Mouse (Mus musculus): ENCODE data around the gene Olfr1109. TPM values are rescaled to one million over a fixed set of nuclear protein-coding genes. Genes with fewer than 3 reads are reported as not detected.

The Olfr1109 gene
- polyA plus RNA-seq (2012; rRNA removed) (not detected in 2 replicates), polyA plus RNA-seq (2014; fragmentation: Nextera tagmentation; extraction: Ambion mirVana) (not detected in 2 replicates)

- H3K27me3 ChIP-seq (ENCODE audit: control insufficient read depth, insufficient read depth, low read length): no peaks in the 10 kb centered on the region
- TF ChIP-seq EP300 (IDR thresholded peaks at IDR 0.05; ENCODE audit: low read depth): no peak
- TF ChIP-seq CTCF (IDR thresholded peaks at IDR 0.05; ENCODE audit: low read depth): no peak
- no peak within 1 kb of the TSS for H3K4me3 ChIP-seq (ENCODE audit: insufficient read depth in 1 of 2, low read depth in 2 of 2, low read length in 2 of 2)
- WGBS (ENCODE audit: insufficient replicate concordance): 46% methylated on average over 1 of the region's 1 CpGs
- DNase-seq (ENCODE audit: low read depth in 3 of 3, low spot score in 3 of 3) (no peak), ATAC-seq (ENCODE audit: insufficient read depth) (no peak)
- H3K27ac ChIP-seq: no peak within 1 kb of the TSS
- H3K36me3 ChIP-seq (replicated peaks; ENCODE audit: control insufficient read depth, insufficient read depth, low read depth): no peaks in the 10 kb centered on the region
- no peak within 1 kb of the TSS for H3K4me2 ChIP-seq (ENCODE audit: low read depth)
- no peaks in the 10 kb centered on the region for H3K4me1 ChIP-seq (replicated peaks; ENCODE audit: control insufficient read depth in 2 of 2, insufficient read depth in 2 of 2, low read length in 1 of 2)
- H3K9ac ChIP-seq (replicated peaks): no peak within 1 kb of the TSS
- H3K9me3 ChIP-seq (ENCODE audit: control insufficient read depth, low read length): no peaks in the 10 kb centered on the region
Measured at GRCm38 (mm10) chr2:87095908-87096307, at the start of gene Olfr1109. Gene Olfr1109 (minus strand): TSS chr2:87096008.

- Histone ChIP-seq H3K27ac (no peak within 1 kb of the TSS), H3K4me1 (replicated peaks; ENCODE audit: control insufficient read depth in 2 of 2, insufficient read depth in 2 of 2, low read length in 1 of 2) (no peaks in the 10 kb centered on the region), H3K27me3 (ENCODE audit: control insufficient read depth, insufficient read depth, low read length) (no peaks in the 10 kb centered on the region), H3K9me3 (ENCODE audit: control insufficient read depth, low read length) (no peaks in the 10 kb centered on the region), H3K4me2 (ENCODE audit: low read depth) (no peak within 1 kb of the TSS), H3K9ac (replicated peaks) (no peak within 1 kb of the TSS), H3K4me3 (ENCODE audit: insufficient read depth in 1 of 2, low read depth in 2 of 2, low read length in 2 of 2) (no peak within 1 kb of the TSS), H3K36me3 (replicated peaks; ENCODE audit: control insufficient read depth, insufficient read depth, low read depth) (no peaks in the 10 kb centered on the region)
- no peak for DNase-seq (ENCODE audit: low read depth in 3 of 3, low spot score in 3 of 3)
- TF ChIP-seq EP300 (IDR thresholded peaks at IDR 0.05; ENCODE audit: low read depth) (no peak), CTCF (IDR thresholded peaks at IDR 0.05; ENCODE audit: low read depth) (no peak)
- 63% methylated on average over 1 of the region's 1 CpGs for WGBS (ENCODE audit: insufficient replicate concordance)
- no peak for ATAC-seq (ENCODE audit: insufficient read depth)
Measured at GRCm38 (mm10) chr2:87140200-87140599, 44.4 kb upstream of the Olfr1109 start, which contains the start of gene Olfr1110. Gene Olfr1110 (minus strand): TSS chr2:87140300.

GRCm38 (mm10) chr2:87114467-87114866, 18.7 kb upstream of the Olfr1109 start, which contains the start of gene Olfr259:
Gene Olfr259 (minus strand): TSS chr2:87114567.
- H3K9me3 ChIP-seq (ENCODE audit: control insufficient read depth, low read length): no peaks in the 10 kb centered on the region
- no peaks in the 10 kb centered on the region for H3K27me3 ChIP-seq (ENCODE audit: control insufficient read depth, insufficient read depth, low read length)
- no peak within 1 kb of the TSS for H3K4me2 ChIP-seq (ENCODE audit: low read depth)
- H3K4me3 ChIP-seq (ENCODE audit: insufficient read depth in 1 of 2, low read depth in 2 of 2, low read length in 2 of 2): no peak within 1 kb of the TSS
- TF ChIP-seq CTCF (IDR thresholded peaks at IDR 0.05; ENCODE audit: low read depth) (no peak), EP300 (IDR thresholded peaks at IDR 0.05; ENCODE audit: low read depth) (no peak)
- H3K9ac ChIP-seq (replicated peaks): no peak within 1 kb of the TSS
- DNase-seq (ENCODE audit: low read depth in 3 of 3, low spot score in 3 of 3) (no peak), ATAC-seq (ENCODE audit: insufficient read depth) (no peak)
- H3K36me3 ChIP-seq (replicated peaks; ENCODE audit: control insufficient read depth, insufficient read depth, low read depth): no peaks in the 10 kb centered on the region
- no peaks in the 10 kb centered on the region for H3K4me1 ChIP-seq (replicated peaks; ENCODE audit: control insufficient read depth in 2 of 2, insufficient read depth in 2 of 2, low read length in 1 of 2)
- no peak within 1 kb of the TSS for H3K27ac ChIP-seq

- Histone ChIP-seq H3K9ac (replicated peaks) (no peak within 1 kb of the TSS), H3K36me3 (replicated peaks; ENCODE audit: control insufficient read depth, insufficient read depth, low read depth) (no peaks in the 10 kb centered on the region), H3K27ac (no peak within 1 kb of the TSS), H3K9me3 (ENCODE audit: control insufficient read depth, low read length) (no peaks in the 10 kb centered on the region), H3K4me2 (ENCODE audit: low read depth) (no peak within 1 kb of the TSS), H3K27me3 (ENCODE audit: control insufficient read depth, insufficient read depth, low read length) (no peaks in the 10 kb centered on the region), H3K4me1 (replicated peaks; ENCODE audit: control insufficient read depth in 2 of 2, insufficient read depth in 2 of 2, low read length in 1 of 2) (no peaks in the 10 kb centered on the region), H3K4me3 (ENCODE audit: insufficient read depth in 1 of 2, low read depth in 2 of 2, low read length in 2 of 2) (no peak within 1 kb of the TSS)
- ATAC-seq (ENCODE audit: insufficient read depth) (no peak), DNase-seq (ENCODE audit: low read depth in 3 of 3, low spot score in 3 of 3) (no peak)
- no peak for TF ChIP-seq EP300 (IDR thresholded peaks at IDR 0.05; ENCODE audit: low read depth)
- TF ChIP-seq CTCF (IDR thresholded peaks at IDR 0.05; ENCODE audit: low read depth): no peak
- WGBS (ENCODE audit: insufficient replicate concordance): 42% methylated on average over 1 of the region's 1 CpGs
Measured at GRCm38 (mm10) chr2:87075717-87076116, 20.1 kb downstream of the Olfr1109 start, which contains the start of gene Olfr1107. Gene Olfr1107 (minus strand): TSS chr2:87075817.

- no peaks in the 10 kb centered on the region for H3K36me3 ChIP-seq (replicated peaks; ENCODE audit: control insufficient read depth, insufficient read depth, low read depth)
- DNase-seq (ENCODE audit: low read depth in 3 of 3, low spot score in 3 of 3) (no peak), ATAC-seq (ENCODE audit: insufficient read depth) (no peak)
- H3K4me2 ChIP-seq (ENCODE audit: low read depth): no peak within 1 kb of the TSS
- no peak for TF ChIP-seq CTCF (IDR thresholded peaks at IDR 0.05; ENCODE audit: low read depth)
- no peak for TF ChIP-seq EP300 (IDR thresholded peaks at IDR 0.05; ENCODE audit: low read depth)
- H3K4me3 ChIP-seq (ENCODE audit: insufficient read depth in 1 of 2, low read depth in 2 of 2, low read length in 2 of 2): no peak within 1 kb of the TSS
- H3K9ac ChIP-seq (replicated peaks): no peak within 1 kb of the TSS
- H3K4me1 ChIP-seq (replicated peaks; ENCODE audit: control insufficient read depth in 2 of 2, insufficient read depth in 2 of 2, low read length in 1 of 2): no peaks in the 10 kb centered on the region
- no peaks in the 10 kb centered on the region for H3K27me3 ChIP-seq (ENCODE audit: control insufficient read depth, insufficient read depth, low read length)
- H3K27ac ChIP-seq: no peak within 1 kb of the TSS
- no peaks in the 10 kb centered on the region for H3K9me3 ChIP-seq (ENCODE audit: control insufficient read depth, low read length)
- WGBS (ENCODE audit: insufficient replicate concordance): 50% methylated on average over 1 of the region's 1 CpGs
Measured at GRCm38 (mm10) chr2:87052173-87052572, 43.6 kb downstream of the Olfr1109 start, which contains the start of gene Olfr1106. Gene Olfr1106 (minus strand): TSS chr2:87052273.

Other genes starting within 250 kb of the Olfr1109 start
- not detected in 2 replicates for gene Olfr1095, start 244.3 kb downstream of the Olfr1109 start, polyA plus RNA-seq (2012; rRNA removed)
- not detected in 2 replicates for gene Olfr1095, start 244.3 kb downstream of the Olfr1109 start, polyA plus RNA-seq (2014; fragmentation: Nextera tagmentation; extraction: Ambion mirVana)
- not detected in 2 replicates for gene Gm13723, start 221.2 kb downstream of the Olfr1109 start, polyA plus RNA-seq (2012; rRNA removed)
- not detected in 2 replicates for gene Gm13723, start 221.2 kb downstream of the Olfr1109 start, polyA plus RNA-seq (2014; fragmentation: Nextera tagmentation; extraction: Ambion mirVana)
- not detected in 2 replicates for gene Olfr1097, start 203.8 kb downstream of the Olfr1109 start, polyA plus RNA-seq (2012; rRNA removed)
- not detected in 2 replicates for gene Olfr1097, start 203.8 kb downstream of the Olfr1109 start, polyA plus RNA-seq (2014; fragmentation: Nextera tagmentation; extraction: Ambion mirVana)
- gene Olfr1098, start 171.5 kb downstream of the Olfr1109 start, polyA plus RNA-seq (2012; rRNA removed): not detected in 2 replicates
- gene Olfr1098, start 171.5 kb downstream of the Olfr1109 start, polyA plus RNA-seq (2014; fragmentation: Nextera tagmentation; extraction: Ambion mirVana): not detected in 2 replicates
- gene Olfr1099, start 135.3 kb downstream of the Olfr1109 start, polyA plus RNA-seq (2012; rRNA removed): not detected in 2 replicates
- not detected in 2 replicates for gene Olfr1099, start 135.3 kb downstream of the Olfr1109 start, polyA plus RNA-seq (2014; fragmentation: Nextera tagmentation; extraction: Ambion mirVana)
- not detected in 2 replicates for gene Olfr1100, start 116.1 kb downstream of the Olfr1109 start, polyA plus RNA-seq (2012; rRNA removed)
- not detected in 2 replicates for gene Olfr1100, start 116.1 kb downstream of the Olfr1109 start, polyA plus RNA-seq (2014; fragmentation: Nextera tagmentation; extraction: Ambion mirVana)
- gene Olfr1101, start 104.8 kb downstream of the Olfr1109 start, polyA plus RNA-seq (2012; rRNA removed): not detected in 2 replicates
- not detected in 2 replicates for gene Olfr1101, start 104.8 kb downstream of the Olfr1109 start, polyA plus RNA-seq (2014; fragmentation: Nextera tagmentation; extraction: Ambion mirVana)
- not detected in 2 replicates for gene Olfr1102, start 97.6 kb downstream of the Olfr1109 start, polyA plus RNA-seq (2012; rRNA removed)
- not detected in 2 replicates for gene Olfr1102, start 97.6 kb downstream of the Olfr1109 start, polyA plus RNA-seq (2014; fragmentation: Nextera tagmentation; extraction: Ambion mirVana)
- gene Olfr1104, start 68.9 kb downstream of the Olfr1109 start, polyA plus RNA-seq (2012; rRNA removed): not detected in 2 replicates
- gene Olfr1104, start 68.9 kb downstream of the Olfr1109 start, polyA plus RNA-seq (2014; fragmentation: Nextera tagmentation; extraction: Ambion mirVana): not detected in 2 replicates
- not detected in 2 replicates for gene Olfr1105, start 59.5 kb downstream of the Olfr1109 start, polyA plus RNA-seq (2012; rRNA removed)
- not detected in 2 replicates for gene Olfr1105, start 59.5 kb downstream of the Olfr1109 start, polyA plus RNA-seq (2014; fragmentation: Nextera tagmentation; extraction: Ambion mirVana)
- not detected in 2 replicates for gene Olfr1106, start 43.7 kb downstream of the Olfr1109 start, polyA plus RNA-seq (2012; rRNA removed)
- not detected in 2 replicates for gene Olfr1106, start 43.7 kb downstream of the Olfr1109 start, polyA plus RNA-seq (2014; fragmentation: Nextera tagmentation; extraction: Ambion mirVana)
- gene Olfr1107, start 20.2 kb downstream of the Olfr1109 start, polyA plus RNA-seq (2012; rRNA removed): not detected in 2 replicates
- not detected in 2 replicates for gene Olfr1107, start 20.2 kb downstream of the Olfr1109 start, polyA plus RNA-seq (2014; fragmentation: Nextera tagmentation; extraction: Ambion mirVana)
- gene Olfr259, start 18.6 kb upstream of the Olfr1109 start, polyA plus RNA-seq (2012; rRNA removed): not detected in 2 replicates
- not detected in 2 replicates for gene Olfr259, start 18.6 kb upstream of the Olfr1109 start, polyA plus RNA-seq (2014; fragmentation: Nextera tagmentation; extraction: Ambion mirVana)
- gene Olfr1110, start 44.3 kb upstream of the Olfr1109 start, polyA plus RNA-seq (2012; rRNA removed): not detected in 2 replicates
- not detected in 2 replicates for gene Olfr1110, start 44.3 kb upstream of the Olfr1109 start, polyA plus RNA-seq (2014; fragmentation: Nextera tagmentation; extraction: Ambion mirVana)
- not detected in 2 replicates for gene Olfr1111, start 56.6 kb upstream of the Olfr1109 start, polyA plus RNA-seq (2012; rRNA removed)
- not detected in 2 replicates for gene Olfr1111, start 56.6 kb upstream of the Olfr1109 start, polyA plus RNA-seq (2014; fragmentation: Nextera tagmentation; extraction: Ambion mirVana)
- not detected in 2 replicates for gene Olfr1112, start 91.8 kb upstream of the Olfr1109 start, polyA plus RNA-seq (2012; rRNA removed)
- gene Olfr1112, start 91.8 kb upstream of the Olfr1109 start, polyA plus RNA-seq (2014; fragmentation: Nextera tagmentation; extraction: Ambion mirVana): not detected in 2 replicates
- gene Olfr1113, start 113.0 kb upstream of the Olfr1109 start, polyA plus RNA-seq (2012; rRNA removed): not detected in 2 replicates
- gene Olfr1113, start 113.0 kb upstream of the Olfr1109 start, polyA plus RNA-seq (2014; fragmentation: Nextera tagmentation; extraction: Ambion mirVana): not detected in 2 replicates
- not detected in 2 replicates for gene Olfr1115, start 152.0 kb upstream of the Olfr1109 start, polyA plus RNA-seq (2012; rRNA removed)
- not detected in 2 replicates for gene Olfr1115, start 152.0 kb upstream of the Olfr1109 start, polyA plus RNA-seq (2014; fragmentation: Nextera tagmentation; extraction: Ambion mirVana)
- gene Olfr1116, start 171.5 kb upstream of the Olfr1109 start, polyA plus RNA-seq (2012; rRNA removed): not detected in 2 replicates
- not detected in 2 replicates for gene Olfr1116, start 171.5 kb upstream of the Olfr1109 start, polyA plus RNA-seq (2014; fragmentation: Nextera tagmentation; extraction: Ambion mirVana)
- gene Olfr1118, start 211.6 kb upstream of the Olfr1109 start, polyA plus RNA-seq (2012; rRNA removed): not detected in 2 replicates
- gene Olfr1118, start 211.6 kb upstream of the Olfr1109 start, polyA plus RNA-seq (2014; fragmentation: Nextera tagmentation; extraction: Ambion mirVana): not detected in 2 replicates